Mouse (Mus musculus): ENCODE data around the gene Hdgfl3.
"Not testable (repeated sequence)": the region's sequence is repeated elsewhere in the genome, so short reads cannot be mapped to it uniquely, and the experiment has no call there.

Hdgfl3 gene

GRCm38 (mm10) chr7:81854568-81855307 lies 79.5 kb downstream of the Hdgfl3 start:
- no peak for DNase-seq (ENCODE audit: low spot score in 2 of 2)

- no peak for DNase-seq (ENCODE audit: low spot score in 2 of 2)
Observed at GRCm38 (mm10) chr7:81851706-81852105, 82.6 kb downstream of the Hdgfl3 start.

- no peak for DNase-seq (ENCODE audit: low spot score in 2 of 2)
Observed at GRCm38 (mm10) chr7:81850171-81850570, 84.1 kb downstream of the Hdgfl3 start.

GRCm38 (mm10) chr7:81849633-81850032 lies 84.6 kb downstream of the Hdgfl3 start:
- DNase-seq (ENCODE audit: low spot score in 2 of 2), result no peak

- no peak for DNase-seq (ENCODE audit: low spot score in 2 of 2)
Observed at GRCm38 (mm10) chr7:81849214-81849613, 85.1 kb downstream of the Hdgfl3 start.

- DNase-seq (ENCODE audit: low spot score in 2 of 2), result no peak
Observed at GRCm38 (mm10) chr7:81847777-81848176, 86.5 kb downstream of the Hdgfl3 start.

- DNase-seq (ENCODE audit: low spot score in 2 of 2), result no peak
Observed at GRCm38 (mm10) chr7:81847010-81847409, 87.3 kb downstream of the Hdgfl3 start.

- no peak for DNase-seq (ENCODE audit: low spot score in 2 of 2)
Observed at GRCm38 (mm10) chr7:81846008-81846407, 88.3 kb downstream of the Hdgfl3 start.

- no peak for DNase-seq (ENCODE audit: low spot score in 2 of 2)
Observed at GRCm38 (mm10) chr7:81845313-81845712, 89.0 kb downstream of the Hdgfl3 start.

GRCm38 (mm10) chr7:81844801-81845200 lies 89.5 kb downstream of the Hdgfl3 start:
- DNase-seq (ENCODE audit: low spot score in 2 of 2), result no peak

- no peak for DNase-seq (ENCODE audit: low spot score in 2 of 2)
Observed at GRCm38 (mm10) chr7:81843903-81844302, 90.4 kb downstream of the Hdgfl3 start.

GRCm38 (mm10) chr7:81842998-81843397 lies 91.3 kb downstream of the Hdgfl3 start:
- no peak for DNase-seq (ENCODE audit: low spot score in 2 of 2)

GRCm38 (mm10) chr7:81842141-81842540 lies 92.1 kb downstream of the Hdgfl3 start:
- no peak for DNase-seq (ENCODE audit: low spot score in 2 of 2)

GRCm38 (mm10) chr7:81841439-81841838 lies 92.8 kb downstream of the Hdgfl3 start:
- no peak for DNase-seq (ENCODE audit: low spot score in 2 of 2)

GRCm38 (mm10) chr7:81840661-81841181 lies 93.6 kb downstream of the Hdgfl3 start:
- no peak for DNase-seq (ENCODE audit: low spot score in 2 of 2)

GRCm38 (mm10) chr7:81839746-81840145 lies 94.5 kb downstream of the Hdgfl3 start:
- no peak for DNase-seq (ENCODE audit: low spot score in 2 of 2)

GRCm38 (mm10) chr7:81837771-81838170 lies 96.5 kb downstream of the Hdgfl3 start:
- DNase-seq (ENCODE audit: low spot score in 2 of 2), result not testable (repeated sequence)

- no peak for DNase-seq (ENCODE audit: low spot score in 2 of 2)
Observed at GRCm38 (mm10) chr7:81835430-81835829, 98.8 kb downstream of the Hdgfl3 start.

- DNase-seq (ENCODE audit: low spot score in 2 of 2), result no peak
Observed at GRCm38 (mm10) chr7:81834847-81835246, 99.4 kb downstream of the Hdgfl3 start.

All from urinary bladder, adult 18-20 months (tissue).